Mouse (Mus musculus): Measurements from ENCODE around the gene Git2. TPM values are rescaled to one million over a fixed set of nuclear protein-coding genes. Genes with fewer than 3 reads are reported as not detected.

Gene Git2
- polyA plus RNA-seq, 1 experiment from 2014 or later = 29.9 TPM

DNA sequence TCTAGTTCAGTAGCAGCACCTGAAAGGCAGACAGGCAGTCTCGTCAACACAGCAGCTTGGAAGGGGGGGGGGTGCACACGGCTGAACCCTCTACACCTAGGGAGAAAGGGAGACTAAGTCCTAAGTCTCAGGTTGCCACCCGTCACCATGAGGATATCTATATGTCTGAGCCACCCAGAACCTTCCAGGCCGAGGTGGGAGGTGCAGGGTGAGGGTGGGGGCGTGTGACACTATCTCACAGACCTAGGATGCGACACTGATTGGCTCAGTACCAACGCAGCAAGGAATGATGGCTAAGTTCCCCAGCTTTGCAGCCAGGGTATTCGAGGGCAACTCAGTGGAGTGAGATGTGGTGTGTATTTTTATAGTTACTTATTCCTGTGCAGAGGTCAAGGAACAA lies 33.1 kb upstream of the Git2 start:
- Histone ChIP-seq H3K4me3 (ENCODE audit: low read length) (no peak overlapping the region), H3K4me2 (ENCODE audit: low read depth, low read length) (no peak overlapping the region), H3K9ac (ENCODE audit: low read depth, low read length) (no peak overlapping the region), H3K9me3 (ENCODE audit: control insufficient read depth, low read length) (no peaks in the 10 kb centered on the region), H3K27me3 (replicated peaks; ENCODE audit: control insufficient read depth, insufficient read depth, low read length) (no peaks in the 10 kb centered on the region), H3K36me3 (ENCODE audit: control insufficient read depth, insufficient read depth, low read length) (peaks cover 10% of the 10 kb centered on the region; the same call in 1 of the 2 replicates), H3K27ac (ENCODE audit: low read length) (no peak overlapping the region), H3K4me1 (ENCODE audit: control insufficient read depth, insufficient read depth, low read length) (0 out of 2 replicates have a peak, but pooled peaks cover 8% of the 10 kb centered on the region)
- 82% methylated on average over 8 of the region's 8 CpGs for WGBS
- ATAC-seq = no peak

DNA sequence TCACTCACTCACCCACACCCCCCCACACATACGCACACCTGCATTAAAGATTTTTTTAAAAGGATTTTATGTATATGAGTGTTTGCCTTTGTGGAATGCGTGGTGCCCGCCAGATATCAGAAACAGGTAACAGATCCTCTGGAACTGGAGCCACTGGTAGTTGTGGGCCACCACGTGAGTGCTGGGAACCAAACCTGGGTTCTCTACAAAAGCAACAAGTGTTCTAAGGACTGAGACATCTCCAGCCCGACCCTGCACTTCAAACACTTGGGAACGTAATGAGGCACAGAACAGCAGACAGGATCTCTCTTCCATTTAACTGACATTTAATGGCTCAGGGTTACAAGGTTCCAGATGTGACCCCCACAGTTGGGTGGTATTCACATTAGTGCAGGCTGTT lies 32.6 kb upstream of the Git2 start:
- no peak overlapping the region for H3K9ac ChIP-seq (ENCODE audit: low read depth, low read length)
- no peaks in the 10 kb centered on the region for H3K27me3 ChIP-seq (replicated peaks; ENCODE audit: control insufficient read depth, insufficient read depth, low read length)
- 0 out of 2 replicates have a peak, but pooled peaks cover 8% of the 10 kb centered on the region for H3K4me1 ChIP-seq (ENCODE audit: control insufficient read depth, insufficient read depth, low read length)
- H3K36me3 ChIP-seq (ENCODE audit: control insufficient read depth, insufficient read depth, low read length) = peaks cover 10% of the 10 kb centered on the region; the same call in 1 of the 2 replicates
- WGBS = 78% methylated on average over 6 of the region's 6 CpGs
- no peak overlapping the region for H3K4me2 ChIP-seq (ENCODE audit: low read depth, low read length)
- no peak for ATAC-seq
- no peak overlapping the region for H3K4me3 ChIP-seq (ENCODE audit: low read length)
- no peak overlapping the region for H3K27ac ChIP-seq (ENCODE audit: low read length)
- no peaks in the 10 kb centered on the region for H3K9me3 ChIP-seq (ENCODE audit: control insufficient read depth, low read length)

DNA sequence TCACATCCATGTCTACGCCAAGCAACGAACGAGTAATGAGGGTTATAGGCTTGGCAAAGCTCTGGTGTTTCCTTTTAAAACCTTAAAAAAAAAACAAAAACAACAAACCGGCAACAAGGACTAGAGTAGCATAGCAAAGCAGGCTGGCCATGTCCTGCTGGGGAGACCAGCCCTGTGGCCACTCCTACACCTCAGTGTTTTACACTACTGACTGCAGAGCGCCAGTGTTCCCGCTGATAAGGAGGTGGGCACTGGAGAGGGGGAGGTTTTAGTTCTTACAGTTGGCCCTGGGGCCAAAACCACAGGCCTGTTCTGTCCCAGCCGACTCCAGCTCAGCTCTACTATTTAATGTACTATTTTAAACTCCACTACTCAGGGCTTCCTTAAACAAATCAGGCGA lies 32.2 kb upstream of the Git2 start:
- Histone ChIP-seq H3K9me3 (ENCODE audit: control insufficient read depth, low read length) (no peaks in the 10 kb centered on the region), H3K27me3 (replicated peaks; ENCODE audit: control insufficient read depth, insufficient read depth, low read length) (no peaks in the 10 kb centered on the region), H3K4me2 (ENCODE audit: low read depth, low read length) (no peak overlapping the region), H3K36me3 (ENCODE audit: control insufficient read depth, insufficient read depth, low read length) (peaks cover 12% of the 10 kb centered on the region; the same call in 1 of the 2 replicates), H3K4me3 (ENCODE audit: low read length) (no peak overlapping the region), H3K9ac (ENCODE audit: low read depth, low read length) (no peak overlapping the region), H3K4me1 (ENCODE audit: control insufficient read depth, insufficient read depth, low read length) (0 out of 2 replicates have a peak, but pooled peaks cover 5% of the 10 kb centered on the region), H3K27ac (ENCODE audit: low read length) (no peak overlapping the region; the same call in 1 of the 2 replicates)
- 42% methylated on average over 8 of the region's 8 CpGs for whole genome bisulfite sequencing
- no peak for ATAC-seq

DNA sequence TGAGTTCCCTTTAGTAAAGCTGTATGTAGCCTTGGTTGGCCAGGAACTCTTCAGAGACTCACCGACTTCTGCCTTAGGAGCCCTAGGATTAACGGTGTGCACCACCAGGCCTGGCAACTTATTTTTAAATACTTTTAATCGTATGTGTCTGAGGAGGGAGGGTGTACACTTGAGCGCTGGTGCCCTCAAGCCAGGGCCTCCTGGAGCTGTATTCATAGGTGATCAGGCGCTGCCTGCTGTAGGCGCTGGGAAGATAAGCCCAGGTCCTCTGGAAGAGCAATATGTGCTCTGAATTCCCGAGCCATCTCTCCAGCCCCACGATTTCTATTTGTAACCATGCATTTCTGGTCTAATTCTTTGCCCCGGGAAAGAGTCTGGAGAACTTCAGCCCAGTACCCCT lies 31.7 kb upstream of the Git2 start:
- no peak for ATAC-seq
- 57% methylated on average over 9 of the region's 9 CpGs for WGBS
- Histone ChIP-seq H3K27ac (ENCODE audit: low read length) (no peak overlapping the region; the same call in 1 of the 2 replicates), H3K9ac (ENCODE audit: low read depth, low read length) (no peak overlapping the region), H3K9me3 (ENCODE audit: control insufficient read depth, low read length) (no peaks in the 10 kb centered on the region), H3K36me3 (ENCODE audit: control insufficient read depth, insufficient read depth, low read length) (peaks cover 16% of the 10 kb centered on the region; the same call in 1 of the 2 replicates), H3K4me3 (ENCODE audit: low read length) (no peak overlapping the region), H3K27me3 (replicated peaks; ENCODE audit: control insufficient read depth, insufficient read depth, low read length) (no peaks in the 10 kb centered on the region), H3K4me2 (ENCODE audit: low read depth, low read length) (no peak overlapping the region), H3K4me1 (ENCODE audit: control insufficient read depth, insufficient read depth, low read length) (0 out of 2 replicates have a peak, but pooled peaks cover 3% of the 10 kb centered on the region)

DNA sequence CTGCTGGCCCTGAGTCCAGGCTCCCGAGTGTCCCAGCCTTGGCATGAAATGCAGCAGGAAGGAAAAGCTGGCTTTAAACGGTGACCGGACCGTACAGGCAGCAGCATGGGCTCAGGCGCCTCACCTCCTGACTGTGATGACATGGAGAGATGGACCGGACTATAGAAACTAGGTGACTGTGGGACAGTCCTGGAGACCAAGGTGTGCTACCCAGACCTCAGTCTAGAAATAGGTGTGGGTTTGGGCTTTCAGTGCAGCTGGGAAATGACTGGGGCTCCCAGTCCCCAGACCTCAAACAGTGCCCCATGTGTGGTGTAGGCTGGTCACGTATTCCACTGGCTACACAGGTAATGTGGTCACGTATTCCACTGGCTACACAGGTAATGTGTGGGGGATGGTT lies 31.3 kb upstream of the Git2 start:
- Histone ChIP-seq H3K36me3 (ENCODE audit: control insufficient read depth, insufficient read depth, low read length) (peaks cover 19% of the 10 kb centered on the region; the same call in 1 of the 2 replicates), H3K9ac (ENCODE audit: low read depth, low read length) (no peak overlapping the region), H3K27me3 (replicated peaks; ENCODE audit: control insufficient read depth, insufficient read depth, low read length) (no peaks in the 10 kb centered on the region), H3K4me3 (ENCODE audit: low read length) (no peak overlapping the region), H3K9me3 (ENCODE audit: control insufficient read depth, low read length) (no peaks in the 10 kb centered on the region), H3K4me1 (ENCODE audit: control insufficient read depth, insufficient read depth, low read length) (0 out of 2 replicates have a peak, but pooled peaks cover 3% of the 10 kb centered on the region), H3K27ac (ENCODE audit: low read length) (peak overlapping the region; percentile 26; the same call in 1 of the 2 replicates), H3K4me2 (ENCODE audit: low read depth, low read length) (no peak overlapping the region)
- 83% methylated on average over 8 of the region's 8 CpGs for WGBS
- no peak for ATAC-seq

DNA sequence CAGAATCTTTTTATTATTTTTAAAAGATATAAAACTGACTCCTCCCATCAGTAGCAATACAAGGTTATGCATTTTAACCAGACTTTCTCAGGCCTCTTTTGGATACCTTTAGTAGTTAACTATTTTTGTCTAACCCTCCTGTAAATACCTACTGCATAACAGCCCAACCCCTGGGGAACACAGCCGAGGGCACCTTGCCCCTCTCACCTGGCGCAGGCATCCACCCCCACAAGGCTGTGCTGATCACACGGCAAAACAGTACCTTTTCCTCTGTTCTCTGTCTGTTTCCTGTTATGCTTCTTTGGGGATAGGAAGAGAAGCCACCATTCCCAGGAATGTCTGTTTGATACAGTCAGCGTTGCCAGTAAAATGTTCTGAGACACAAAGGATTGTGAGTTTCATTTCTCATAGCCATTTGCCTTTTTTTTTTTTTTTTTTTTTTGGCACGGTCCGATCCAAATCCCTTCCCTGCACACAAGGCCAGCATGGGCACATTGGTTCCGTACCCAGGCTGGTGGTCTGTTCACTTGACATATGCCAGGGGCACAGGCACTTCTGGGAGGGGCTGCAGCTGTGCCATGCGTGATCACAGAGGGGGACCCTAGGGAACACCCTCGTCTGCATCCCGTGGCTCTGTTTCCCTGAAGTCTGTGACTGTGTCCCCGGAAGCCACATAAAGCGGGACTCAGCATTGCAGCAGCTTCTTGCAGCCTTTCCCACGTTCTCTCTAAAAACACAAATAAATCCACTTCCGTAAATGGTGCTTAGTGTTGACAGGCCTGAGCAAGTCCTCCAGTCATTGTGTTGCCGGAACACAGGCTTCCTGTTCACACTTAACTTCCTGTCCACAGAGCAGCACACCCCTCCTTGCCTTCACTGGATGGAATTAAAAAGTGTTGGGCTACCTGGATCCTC lies 30.4 kb upstream of the Git2 start:
- no peak overlapping the region for H3K9ac ChIP-seq (ENCODE audit: low read depth, low read length)
- H3K27me3 ChIP-seq (replicated peaks; ENCODE audit: control insufficient read depth, insufficient read depth, low read length) = no peaks in the 10 kb centered on the region
- WGBS = 73% methylated on average over 15 of the region's 15 CpGs
- H3K9me3 ChIP-seq (ENCODE audit: control insufficient read depth, low read length) = no peaks in the 10 kb centered on the region
- peak overlapping the region; percentile 42 for H3K27ac ChIP-seq (ENCODE audit: low read length)
- H3K4me1 ChIP-seq (ENCODE audit: control insufficient read depth, insufficient read depth, low read length) = 0 out of 2 replicates have a peak, but pooled peaks cover 3% of the 10 kb centered on the region
- no peak overlapping the region for H3K4me3 ChIP-seq (ENCODE audit: low read length)
- peaks cover 19% of the 10 kb centered on the region; the same call in 1 of the 2 replicates for H3K36me3 ChIP-seq (ENCODE audit: control insufficient read depth, insufficient read depth, low read length)
- ATAC-seq = no peak
- no peak overlapping the region for H3K4me2 ChIP-seq (ENCODE audit: low read depth, low read length)

DNA sequence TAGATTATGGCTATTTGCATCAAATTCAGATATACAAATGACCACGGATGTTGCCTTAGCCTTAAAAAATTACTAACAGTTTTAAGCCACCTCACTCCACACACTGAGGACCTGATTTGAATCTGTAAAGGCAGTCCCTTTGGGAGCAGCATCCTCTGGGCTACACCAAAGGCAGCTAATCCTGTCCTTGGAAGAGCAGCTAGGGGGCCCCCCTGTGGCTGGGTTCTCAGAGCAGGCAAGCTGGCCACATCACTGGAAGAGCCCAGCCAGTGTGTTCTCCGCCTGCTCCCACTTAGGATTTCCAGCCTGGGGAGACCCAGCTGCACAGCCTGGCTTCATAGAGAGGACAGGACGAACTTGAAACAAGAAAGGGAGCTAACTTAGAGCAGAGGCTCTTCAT lies 29.6 kb upstream of the Git2 start:
- Histone ChIP-seq H3K4me2 (ENCODE audit: low read depth, low read length) (no peak overlapping the region), H3K36me3 (ENCODE audit: control insufficient read depth, insufficient read depth, low read length) (peaks cover 19% of the 10 kb centered on the region; the same call in 1 of the 2 replicates), H3K4me3 (ENCODE audit: low read length) (no peak overlapping the region), H3K9ac (ENCODE audit: low read depth, low read length) (no peak overlapping the region), H3K27me3 (replicated peaks; ENCODE audit: control insufficient read depth, insufficient read depth, low read length) (no peaks in the 10 kb centered on the region), H3K4me1 (ENCODE audit: control insufficient read depth, insufficient read depth, low read length) (0 out of 2 replicates have a peak, but pooled peaks cover 3% of the 10 kb centered on the region), H3K27ac (ENCODE audit: low read length) (no peak overlapping the region), H3K9me3 (ENCODE audit: control insufficient read depth, low read length) (no peaks in the 10 kb centered on the region)
- ATAC-seq = no peak
- WGBS = 51% methylated on average over 3 of the region's 3 CpGs

DNA sequence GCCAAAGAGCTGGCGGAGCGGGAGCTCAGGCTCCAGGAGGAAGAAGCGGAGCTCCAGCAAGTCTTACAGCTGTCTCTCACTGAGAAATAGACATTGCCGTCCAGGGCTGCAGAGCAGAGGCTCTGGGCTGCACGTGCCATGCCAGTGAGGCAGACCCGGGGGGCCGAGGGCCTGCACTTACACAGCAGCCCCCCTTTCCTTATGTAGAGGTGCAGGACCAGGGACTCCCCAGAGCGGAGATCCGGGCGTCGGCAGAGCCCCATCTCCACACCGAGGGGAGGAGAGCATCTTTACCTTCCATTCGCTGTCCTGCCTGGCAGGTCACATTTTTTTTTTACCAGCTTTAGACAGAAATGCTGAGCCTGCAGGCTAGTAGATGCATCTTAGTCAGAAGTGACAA lies 29.0 kb upstream of the Git2 start:
- H3K9ac ChIP-seq (ENCODE audit: low read depth, low read length) = no peak overlapping the region
- WGBS = 90% methylated on average over 13 of the region's 13 CpGs
- H3K27me3 ChIP-seq (replicated peaks; ENCODE audit: control insufficient read depth, insufficient read depth, low read length) = no peaks in the 10 kb centered on the region
- peaks cover 19% of the 10 kb centered on the region for H3K36me3 ChIP-seq (ENCODE audit: control insufficient read depth, insufficient read depth, low read length)
- ATAC-seq = no peak
- 0 out of 2 replicates have a peak, but pooled peaks cover 3% of the 10 kb centered on the region for H3K4me1 ChIP-seq (ENCODE audit: control insufficient read depth, insufficient read depth, low read length)
- no peak overlapping the region for H3K4me2 ChIP-seq (ENCODE audit: low read depth, low read length)
- H3K27ac ChIP-seq (ENCODE audit: low read length) = no peak overlapping the region
- H3K4me3 ChIP-seq (ENCODE audit: low read length) = no peak overlapping the region
- no peaks in the 10 kb centered on the region for H3K9me3 ChIP-seq (ENCODE audit: control insufficient read depth, low read length)

DNA sequence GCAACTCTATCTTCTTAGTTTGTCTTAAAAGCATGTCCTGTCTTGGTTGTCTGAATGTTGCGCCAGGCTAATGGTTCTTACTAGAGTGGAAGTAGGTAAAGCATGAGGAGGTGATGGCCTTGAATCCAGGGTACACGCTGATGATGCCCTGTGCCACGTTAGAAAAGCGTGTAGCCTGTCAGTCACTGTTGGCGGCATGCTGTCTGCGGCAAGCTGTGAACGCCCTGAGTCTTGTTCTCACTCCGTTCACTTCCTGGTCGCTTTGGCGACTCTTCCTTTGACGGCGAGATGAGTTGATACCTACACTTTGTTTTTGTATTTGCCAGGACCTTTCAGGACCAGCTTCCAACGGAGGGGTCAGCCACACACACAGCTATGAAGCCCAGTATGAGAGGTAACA lies 27.9 kb upstream of the Git2 start:
- WGBS = 92% methylated on average over 13 of the region's 13 CpGs
- no peak overlapping the region for H3K4me2 ChIP-seq (ENCODE audit: low read depth, low read length)

More for the DNA sequence above, 27.9 kb upstream of the Git2 start:
- no peak overlapping the region for H3K4me3 ChIP-seq (ENCODE audit: low read length)
- H3K27me3 ChIP-seq (replicated peaks; ENCODE audit: control insufficient read depth, insufficient read depth, low read length) = no peaks in the 10 kb centered on the region
- 0 out of 2 replicates have a peak, but pooled peaks cover 3% of the 10 kb centered on the region for H3K4me1 ChIP-seq (ENCODE audit: control insufficient read depth, insufficient read depth, low read length)
- no peak for ATAC-seq
- H3K27ac ChIP-seq (ENCODE audit: low read length) = no peak overlapping the region
- H3K9me3 ChIP-seq (ENCODE audit: control insufficient read depth, low read length) = no peaks in the 10 kb centered on the region
- no peak overlapping the region for H3K9ac ChIP-seq (ENCODE audit: low read depth, low read length)
- peaks cover 20% of the 10 kb centered on the region for H3K36me3 ChIP-seq (ENCODE audit: control insufficient read depth, insufficient read depth, low read length)

All from intestine, embryonic 16.5 days (tissue).